Mouse (Mus musculus) limb, embryonic 14.5 days (tissue): ENCODE measurements around the gene Susd6. TPM values are rescaled to one million over a fixed set of nuclear protein-coding genes. Genes with fewer than 3 reads are reported as not detected.

Source experiments
- ATAC-seq: fragments of 200-750 bp; cut with Nextera tagmentation; 2 replicates; pipeline ENCODE4 v1.8.0; 2017; ENCODE audit warnings: low read depth, moderate number of reproducible peaks, moderate TSS enrichment; ENCODE audit not compliant: low FRiP score
- DNase-seq: peaks from one replicate; pipeline ENCODE4 v3.0.0-alpha.2; 2015; ENCODE audit warnings: low spot score
- H3K27ac ChIP-seq: fragments of 300-500 bp; sonication (generic); replicated peaks from 2 replicates; pipeline ENCODE4 v1.5.1; 2014; ENCODE audit warnings: low read depth, mild to moderate bottlenecking, low read length, moderate library complexity, mixed read lengths
- H3K27me3 ChIP-seq: fragments of 300-500 bp; sonication (generic); 2 replicates; pipeline ENCODE4 v1.6.1; 2014; ENCODE audit warnings: low read length, mixed read lengths; ENCODE audit not compliant: control insufficient read depth, insufficient read depth
- H3K36me3 ChIP-seq: fragments of 300-500 bp; sonication (generic); 2 replicates; pipeline ENCODE4 v1.6.1; 2014; ENCODE audit warnings: mild to moderate bottlenecking, low read length, moderate library complexity, mixed read lengths; ENCODE audit not compliant: control insufficient read depth, insufficient read depth
- H3K4me1 ChIP-seq: fragments of 300-500 bp; sonication (generic); 2 replicates; pipeline ENCODE4 v1.6.1; 2014; ENCODE audit warnings: antibody characterized with exemption, low read length, mixed read lengths; ENCODE audit not compliant: control insufficient read depth, insufficient read depth
- H3K4me2 ChIP-seq: fragments of 300-500 bp; sonication (generic); replicated peaks from 2 replicates; pipeline ENCODE4 v1.6.1; 2014; ENCODE audit warnings: low read depth, mild to moderate bottlenecking, low read length, moderate library complexity; ENCODE audit not compliant: severe bottlenecking
- H3K4me3 ChIP-seq: fragments of 300-500 bp; sonication (generic); replicated peaks from 2 replicates; pipeline ENCODE4 v1.5.1; 2014; ENCODE audit warnings: low read length
- H3K9ac ChIP-seq: fragments of 300-500 bp; sonication (generic); 2 replicates; pipeline ENCODE4 v1.6.1; 2014; ENCODE audit warnings: mild to moderate bottlenecking, low read depth, low read length, moderate library complexity; ENCODE audit not compliant: severe bottlenecking
- H3K9me3 ChIP-seq: fragments of 300-500 bp; sonication (generic); 2 replicates; pipeline ENCODE4 v1.6.1; 2016; ENCODE audit warnings: low read length; ENCODE audit not compliant: control insufficient read depth
- POLR2A ChIP-seq: fragments of 200-500 bp; IDR thresholded peaks from 2 replicates; pipeline ENCODE4 v1.8.0; 2012; ENCODE audit warnings: inconsistent platforms, mild to moderate bottlenecking, moderate library complexity, borderline replicate concordance; ENCODE audit not compliant: insufficient read depth, insufficient read length; ENCODE audit errors: extremely low read depth
- WGBS: fragments of 180-500 bp; shearing (Covaris S2); extraction: QIAGEN DNeasy Blood & Tissue Kit; methylation state at CpG from one replicate; pipeline ENCODE4 v1.1.7; 2014; 5-methylcytosine and 5-hydroxymethylcytosine counted together
- polyA plus RNA-seq, 2 experiments: library from polyadenylated mRNA; depleted of rRNA in 1 of 2; stranded (reverse) in 1 of 2; unstranded in 1 of 2; fragments of >200 nt; fragmentation: Nextera tagmentation in 1 of 2; extraction: Ambion mirVana in 1 of 2; gene quantifications; 2 replicates each; pipeline versions ENCODE4 v1.2.1 to v1.2.3; 2012 to 2014

Susd6 gene
- polyA plus RNA-seq, 2 experiments = 22.3 to 28.6 TPM

- Histone ChIP-seq H3K27me3 (no peaks in the 10 kb centered on the region), H3K9me3 (no peaks in the 10 kb centered on the region), H3K4me2 (no peak overlapping the region), H3K9ac (no peak overlapping the region), H3K4me1 (0 out of 2 replicates have a peak, but pooled peaks cover 3% of the 10 kb centered on the region), H3K36me3 (no peaks in the 10 kb centered on the region), H3K27ac (no peak overlapping the region), H3K4me3 (no peak overlapping the region)
- no peak for ATAC-seq
- DNase-seq = no peak
- no peak for TF ChIP-seq POLR2A
Observed at GRCm38 (mm10) chr12:80798271-80798670, 8.0 kb downstream of the Susd6 start.

DNA sequence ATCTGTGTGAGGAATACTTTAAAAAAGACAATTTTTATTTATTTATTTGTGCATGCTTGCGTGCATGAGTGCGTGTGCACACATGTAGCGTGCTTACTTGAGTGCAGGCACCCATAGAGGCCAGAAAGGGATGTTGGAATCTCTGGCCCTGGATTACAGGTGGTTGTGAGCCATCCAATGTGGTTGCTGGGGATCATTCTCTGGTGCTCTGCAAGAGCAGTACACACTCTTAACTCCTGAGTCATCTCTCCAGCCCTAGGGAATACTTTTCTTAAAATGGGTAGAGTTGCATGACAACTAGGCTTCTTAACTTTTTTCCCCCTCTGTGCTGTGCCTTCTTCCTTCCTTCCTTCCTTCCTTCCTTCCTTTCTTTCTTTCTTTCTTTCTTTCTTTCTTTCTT is 9.8 kb downstream of the Susd6 start:
- no peak for DNase-seq
- Histone ChIP-seq H3K4me2 (no peak overlapping the region), H3K9ac (no peak overlapping the region), H3K4me1 (0 out of 2 replicates have a peak, but pooled peaks cover 3% of the 10 kb centered on the region), H3K27me3 (no peaks in the 10 kb centered on the region), H3K36me3 (no peaks in the 10 kb centered on the region), H3K4me3 (no peak overlapping the region), H3K9me3 (no peaks in the 10 kb centered on the region), H3K27ac (no peak overlapping the region)
- no peak for ATAC-seq
- TF ChIP-seq POLR2A = no peak
- 96% methylated on average over 3 of the region's 3 CpGs for WGBS

- Histone ChIP-seq H3K27ac (no peak overlapping the region), H3K4me3 (no peak overlapping the region), H3K9me3 (no peaks in the 10 kb centered on the region), H3K9ac (no peak overlapping the region), H3K36me3 (no peaks in the 10 kb centered on the region), H3K27me3 (no peaks in the 10 kb centered on the region), H3K4me1 (0 out of 2 replicates have a peak, but pooled peaks cover 3% of the 10 kb centered on the region), H3K4me2 (no peak overlapping the region)
- 97% methylated on average over 1 of the region's 1 CpGs for WGBS
- DNase-seq (no peak), ATAC-seq (no peak)
- no peak for TF ChIP-seq POLR2A
Observed at GRCm38 (mm10) chr12:80801443-80801842, 11.1 kb downstream of the Susd6 start.

DNA sequence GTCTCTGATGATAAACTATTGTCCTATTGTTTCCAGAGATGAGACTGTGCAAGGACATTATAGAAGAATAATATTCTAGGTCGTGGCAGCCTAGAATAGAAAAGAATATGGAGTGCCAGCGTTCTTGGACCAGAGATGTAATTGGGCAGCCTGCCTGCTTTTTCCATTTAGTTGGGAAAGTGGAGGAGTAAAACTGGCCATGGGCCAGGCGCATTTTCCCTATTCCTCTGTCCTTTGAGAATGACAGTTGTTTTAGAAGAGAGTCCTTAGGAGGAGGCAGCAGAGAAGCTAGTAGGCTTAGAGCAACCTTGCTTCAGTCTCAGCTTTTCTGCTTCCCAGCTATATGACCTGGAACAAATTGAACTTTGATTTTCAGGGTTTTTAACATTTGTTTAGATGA is 13.6 kb downstream of the Susd6 start:
- no peak overlapping the region for H3K9ac ChIP-seq
- H3K4me3 ChIP-seq = no peak overlapping the region
- no peaks in the 10 kb centered on the region for H3K9me3 ChIP-seq
- H3K27me3 ChIP-seq = no peaks in the 10 kb centered on the region
- ATAC-seq = no peak
- DNase-seq = peak; percentile 47
- no peak overlapping the region for H3K4me2 ChIP-seq
- H3K36me3 ChIP-seq = no peaks in the 10 kb centered on the region
- no peak for TF ChIP-seq POLR2A
- no peak overlapping the region for H3K27ac ChIP-seq
- no peaks in the 10 kb centered on the region for H3K4me1 ChIP-seq
- WGBS = 65% methylated on average over 3 of the region's 3 CpGs

GRCm38 (mm10) chr12:80804861-80805428 is 14.6 kb downstream of the Susd6 start:
- 92% methylated on average over 6 of the region's 6 CpGs for WGBS
- no peaks in the 10 kb centered on the region for H3K9me3 ChIP-seq
- no peak overlapping the region for H3K9ac ChIP-seq
- no peak overlapping the region for H3K27ac ChIP-seq
- DNase-seq = no peak
- no peaks in the 10 kb centered on the region for H3K4me1 ChIP-seq
- H3K36me3 ChIP-seq = no peaks in the 10 kb centered on the region
- no peak for TF ChIP-seq POLR2A
- no peak for ATAC-seq
- H3K4me2 ChIP-seq = no peak overlapping the region
- H3K4me3 ChIP-seq = no peak overlapping the region
- no peaks in the 10 kb centered on the region for H3K27me3 ChIP-seq

DNA sequence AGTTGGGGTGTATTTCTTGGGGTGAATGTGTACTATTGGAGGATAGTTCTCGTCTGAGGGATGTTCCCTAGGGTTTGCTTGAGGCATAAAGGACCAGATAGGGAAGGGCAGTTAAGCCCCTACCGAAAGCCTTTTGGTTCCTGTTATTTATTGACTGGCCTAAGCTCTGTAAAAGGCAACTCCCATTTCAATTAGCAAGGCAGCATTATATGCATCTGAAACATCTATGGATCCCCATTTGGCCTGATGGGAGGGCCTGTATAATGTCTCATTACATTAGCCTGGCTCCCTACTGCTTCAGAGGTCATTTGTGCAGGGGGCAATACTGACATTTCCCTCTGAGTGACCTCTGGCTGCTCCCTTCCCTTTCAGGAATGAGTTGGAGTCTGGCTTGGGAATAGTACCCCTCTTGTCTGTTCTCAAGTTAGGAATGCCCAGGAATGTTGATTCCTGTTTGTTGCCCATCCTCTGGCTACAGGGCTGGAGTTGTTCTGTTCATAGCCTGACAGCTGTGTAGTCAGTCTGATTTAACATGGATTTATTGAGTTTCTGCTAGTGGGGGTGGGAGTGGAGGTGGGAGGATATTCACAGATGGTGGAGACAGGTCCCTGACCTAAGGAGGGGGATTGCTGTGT is 17.3 kb downstream of the Susd6 start:
- H3K4me1 ChIP-seq = 0 out of 2 replicates have a peak, but pooled peaks cover 3% of the 10 kb centered on the region
- H3K4me3 ChIP-seq = no peak overlapping the region
- H3K27ac ChIP-seq = no peak overlapping the region
- WGBS = 34% methylated on average over 2 of the region's 2 CpGs
- no peak overlapping the region for H3K4me2 ChIP-seq
- DNase-seq (no peak), ATAC-seq (no peak; the same call in 1 of the 2 replicates)
- no peaks in the 10 kb centered on the region for H3K36me3 ChIP-seq
- H3K9ac ChIP-seq = no peak overlapping the region
- H3K9me3 ChIP-seq = no peaks in the 10 kb centered on the region
- TF ChIP-seq POLR2A = no peak
- H3K27me3 ChIP-seq = no peaks in the 10 kb centered on the region
